Mouse (Mus musculus) erythroblast, embryonic 14.5 days (primary cell): ENCODE measurements around the gene Dedd.

Experiments used
- GATA1 ChIP-seq: IDR thresholded peaks from 2 replicates; pipeline ENCODE4 v1.6.1; 2012; ENCODE audit warnings: low read length, inconsistent platforms, mixed read lengths
- TAL1 ChIP-seq: IDR thresholded peaks from 3 replicates; pipeline ENCODE4 v1.6.1; 2012; ENCODE audit warnings: low read length, inconsistent platforms, mixed read lengths

DNA sequence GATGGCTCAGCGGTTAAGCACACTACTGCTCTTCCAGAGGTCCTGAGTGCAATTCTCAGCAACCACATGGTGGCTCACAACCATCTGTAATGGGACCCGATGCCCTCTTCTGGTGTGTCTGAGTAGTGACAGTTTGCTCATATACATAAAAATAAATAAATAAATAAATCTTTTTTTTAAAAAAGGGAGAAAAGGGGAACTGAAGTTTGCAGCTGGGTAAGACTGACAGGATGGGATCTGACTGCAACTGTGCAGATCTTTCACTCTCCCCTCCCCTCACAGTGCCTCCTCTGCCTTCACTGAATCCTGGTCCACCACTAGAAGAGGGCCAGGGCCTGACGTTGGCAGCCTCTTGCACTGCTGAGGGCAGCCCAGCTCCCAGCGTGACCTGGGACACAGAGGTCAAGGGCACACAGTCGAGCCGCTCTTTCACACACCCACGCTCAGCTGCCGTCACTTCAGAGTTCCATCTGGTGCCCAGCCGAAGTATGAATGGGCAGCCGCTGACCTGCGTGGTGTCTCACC, 53.2 kb downstream of the Dedd start:
- no peak for TF ChIP-seq GATA1
- no peak for TF ChIP-seq TAL1
